Mouse (Mus musculus) heart, embryonic 16.5 days (tissue): ENCODE results near the gene Gm10198. TPM values are rescaled to one million over a fixed set of nuclear protein-coding genes. Genes with fewer than 3 reads are reported as not detected.

Source experiments
- ATAC-seq: fragments of 200-750 bp; cut with Nextera tagmentation; replicated peaks from 2 replicates; pipeline ENCODE4 v1.8.0; 2017; ENCODE audit warnings: moderate number of reproducible peaks; ENCODE audit not compliant: insufficient read depth, low FRiP score; ENCODE audit errors: extremely low read depth
- H3K27ac ChIP-seq: fragments of 300-500 bp; sonication (generic); 2 replicates; pipeline ENCODE4 v1.5.1; 2014; ENCODE audit warnings: mild to moderate bottlenecking, low read length, control low read depth, moderate library complexity
- H3K27me3 ChIP-seq: fragments of 300-500 bp; sonication (generic); 2 replicates; pipeline ENCODE4 v1.6.1; 2014; ENCODE audit warnings: low read length, mixed read lengths; ENCODE audit not compliant: control insufficient read depth, insufficient read depth
- H3K36me3 ChIP-seq: fragments of 300-500 bp; sonication (generic); 2 replicates; pipeline ENCODE4 v1.6.1; 2014; ENCODE audit not compliant: control insufficient read depth, insufficient read depth
- H3K4me1 ChIP-seq: fragments of 300-500 bp; sonication (generic); 2 replicates; pipeline ENCODE4 v1.6.1; 2014; ENCODE audit warnings: low read length, mixed read lengths; ENCODE audit not compliant: control insufficient read depth, insufficient read depth
- H3K4me2 ChIP-seq: fragments of 300-500 bp; sonication (generic); 2 replicates; pipeline ENCODE4 v1.6.1; 2014; ENCODE audit warnings: low read depth, mild to moderate bottlenecking, control low read depth, low read length
- H3K4me3 ChIP-seq: fragments of 300-500 bp; sonication (generic); 2 replicates; pipeline ENCODE4 v1.5.1; 2014; ENCODE audit warnings: mild to moderate bottlenecking, control low read depth, low read length
- H3K9ac ChIP-seq: fragments of 300-500 bp; sonication (generic); 2 replicates; pipeline ENCODE4 v1.6.1; 2014; ENCODE audit warnings: low read length, control low read depth
- H3K9me3 ChIP-seq: fragments of 300-500 bp; sonication (generic); replicated peaks from 2 replicates; pipeline ENCODE4 v1.6.1; 2016; ENCODE audit warnings: low read length; ENCODE audit not compliant: control insufficient read depth
- WGBS: fragments of 180-500 bp; shearing (Covaris S2); extraction: QIAGEN DNeasy Blood & Tissue Kit; methylation state at CpG from one replicate; pipeline ENCODE4 v1.1.7; 2014; 5-methylcytosine and 5-hydroxymethylcytosine counted together
- polyA plus RNA-seq: library from polyadenylated mRNA; unstranded; fragments of >200 nt; fragmentation: Nextera tagmentation; extraction: Ambion mirVana; gene quantifications from 2 replicates; pipeline ENCODE4 v1.2.1, GENCODE M21; 2015

Gm10198 gene
- polyA plus RNA-seq, 1 experiment from 2014 or later, result not detected

DNA sequence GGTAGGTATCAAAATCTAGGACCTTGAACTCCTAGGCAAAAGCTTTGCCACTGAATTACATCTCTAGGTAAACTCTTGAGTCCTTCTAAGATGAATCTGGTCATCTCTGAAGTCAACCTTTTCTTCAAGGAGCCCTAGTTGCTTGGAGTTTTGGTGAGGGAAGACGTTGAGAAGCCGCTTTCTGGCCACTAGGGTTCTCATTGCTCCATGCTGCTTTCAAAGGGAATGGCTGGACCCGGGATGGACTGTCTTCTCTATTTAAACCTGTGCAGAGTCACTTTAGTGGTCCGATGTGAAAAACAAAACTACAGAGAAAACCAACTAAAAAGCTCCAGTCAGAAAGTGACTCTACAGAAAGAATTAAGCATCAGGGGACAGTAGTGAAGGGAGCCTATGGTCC is 18.4 kb upstream of the Gm10198 start:
- Histone ChIP-seq H3K4me3 (no peak overlapping the region), H3K27me3 (no peaks in the 10 kb centered on the region), H3K9ac (no peak overlapping the region), H3K9me3 (no peaks in the 10 kb centered on the region), H3K4me2 (no peak overlapping the region), H3K27ac (no peak overlapping the region), H3K36me3 (no peaks in the 10 kb centered on the region), H3K4me1 (no peaks in the 10 kb centered on the region)
- no peak for ATAC-seq
- 35% methylated on average over 4 of the region's 4 CpGs for WGBS

DNA sequence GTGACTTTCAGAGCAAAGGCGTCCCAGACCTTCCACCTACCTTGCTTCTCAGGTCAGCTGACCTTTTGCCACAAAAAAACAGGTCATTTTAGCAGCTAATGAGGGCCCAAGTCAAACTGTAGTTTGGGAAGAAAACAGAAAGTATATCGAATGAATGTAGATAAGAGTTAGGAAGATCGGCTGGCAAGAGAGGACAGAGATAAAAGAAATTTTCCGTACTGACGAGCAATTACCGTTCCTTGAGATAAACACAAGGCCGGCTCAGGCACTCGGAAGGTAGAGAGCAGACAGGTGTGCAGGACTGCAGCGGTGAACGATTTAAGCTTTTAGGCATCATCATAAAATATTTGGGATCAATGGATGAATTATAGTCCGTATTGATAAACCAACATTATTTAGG is 15.4 kb upstream of the Gm10198 start:
- Histone ChIP-seq H3K27me3 (no peaks in the 10 kb centered on the region), H3K4me1 (no peaks in the 10 kb centered on the region), H3K4me2 (no peak overlapping the region), H3K27ac (no peak overlapping the region), H3K9ac (no peak overlapping the region), H3K9me3 (peaks cover 4% of the 10 kb centered on the region; the same call in 1 of the 2 replicates), H3K36me3 (no peaks in the 10 kb centered on the region), H3K4me3 (no peak overlapping the region)
- ATAC-seq, result no peak
- 80% methylated on average over 11 of the region's 11 CpGs for WGBS

GRCm38 (mm10) chr13:111580054-111580453 is 12.5 kb upstream of the Gm10198 start:
- Histone ChIP-seq H3K27ac (no peak overlapping the region), H3K4me1 (no peaks in the 10 kb centered on the region), H3K4me2 (no peak overlapping the region), H3K9me3 (peaks cover 4% of the 10 kb centered on the region; the same call in 1 of the 2 replicates), H3K9ac (no peak overlapping the region), H3K36me3 (no peaks in the 10 kb centered on the region), H3K27me3 (no peaks in the 10 kb centered on the region), H3K4me3 (no peak overlapping the region)
- WGBS, result 91% methylated on average over 10 of the region's 10 CpGs
- no peak for ATAC-seq

GRCm38 (mm10) chr13:111598111-111598510 is 5.5 kb downstream of the Gm10198 start:
- no peak overlapping the region for H3K4me3 ChIP-seq
- no peak overlapping the region for H3K9ac ChIP-seq
- H3K27ac ChIP-seq, result no peak overlapping the region
- H3K4me1 ChIP-seq, result no peaks in the 10 kb centered on the region
- WGBS, result 86% methylated on average over 7 of the region's 7 CpGs
- H3K27me3 ChIP-seq, result no peaks in the 10 kb centered on the region
- no peak for ATAC-seq
- H3K4me2 ChIP-seq, result no peak overlapping the region
- H3K9me3 ChIP-seq, result no peaks in the 10 kb centered on the region
- no peaks in the 10 kb centered on the region for H3K36me3 ChIP-seq

- Histone ChIP-seq H3K27me3 (no peaks in the 10 kb centered on the region), H3K4me2 (no peak overlapping the region), H3K4me3 (no peak overlapping the region), H3K9ac (no peak overlapping the region), H3K9me3 (no peaks in the 10 kb centered on the region), H3K36me3 (no peaks in the 10 kb centered on the region), H3K27ac (no peak overlapping the region), H3K4me1 (no peaks in the 10 kb centered on the region)
- 55% methylated on average over 4 of the region's 4 CpGs for WGBS
- no peak for ATAC-seq
Measured at GRCm38 (mm10) chr13:111601383-111601782, 8.8 kb downstream of the Gm10198 start.

- ATAC-seq, result no peak
- 80% methylated on average over 5 of the region's 5 CpGs for WGBS
- Histone ChIP-seq H3K36me3 (no peaks in the 10 kb centered on the region), H3K4me1 (no peaks in the 10 kb centered on the region), H3K9me3 (peaks cover 2% of the 10 kb centered on the region), H3K27ac (no peak overlapping the region), H3K4me2 (no peak overlapping the region), H3K9ac (no peak overlapping the region), H3K4me3 (no peak overlapping the region), H3K27me3 (no peaks in the 10 kb centered on the region)
Measured at GRCm38 (mm10) chr13:111604826-111605225, 12.2 kb downstream of the Gm10198 start.

- WGBS, result 67% methylated on average over 13 of the region's 13 CpGs
- Histone ChIP-seq H3K9me3 (no peaks in the 10 kb centered on the region), H3K9ac (no peak overlapping the region), H3K4me3 (no peak overlapping the region), H3K4me2 (no peak overlapping the region), H3K36me3 (no peaks in the 10 kb centered on the region), H3K27me3 (no peaks in the 10 kb centered on the region), H3K4me1 (no peaks in the 10 kb centered on the region), H3K27ac (no peak overlapping the region)
- ATAC-seq, result no peak
Measured at GRCm38 (mm10) chr13:111616168-111617125, 23.9 kb downstream of the Gm10198 start.

GRCm38 (mm10) chr13:111620433-111620832 is 27.8 kb downstream of the Gm10198 start:
- no peak overlapping the region for H3K4me2 ChIP-seq
- no peaks in the 10 kb centered on the region for H3K36me3 ChIP-seq
- no peaks in the 10 kb centered on the region for H3K9me3 ChIP-seq
- H3K27ac ChIP-seq, result no peak overlapping the region
- no peaks in the 10 kb centered on the region for H3K4me1 ChIP-seq
- H3K4me3 ChIP-seq, result no peak overlapping the region
- no peaks in the 10 kb centered on the region for H3K27me3 ChIP-seq
- ATAC-seq, result no peak
- WGBS, result 81% methylated on average over 4 of the region's 4 CpGs
- no peak overlapping the region for H3K9ac ChIP-seq

GRCm38 (mm10) chr13:111622425-111622824 is 29.8 kb downstream of the Gm10198 start:
- Histone ChIP-seq H3K4me3 (no peak overlapping the region), H3K4me1 (no peaks in the 10 kb centered on the region), H3K27me3 (no peaks in the 10 kb centered on the region), H3K9me3 (no peaks in the 10 kb centered on the region), H3K36me3 (no peaks in the 10 kb centered on the region), H3K27ac (no peak overlapping the region), H3K9ac (no peak overlapping the region), H3K4me2 (no peak overlapping the region)
- 84% methylated on average over 3 of the region's 3 CpGs for WGBS
- no peak for ATAC-seq
